Mouse (Mus musculus) cortical plate, adult 2 months (tissue): Measurements from ENCODE around the gene Anapc7. TPM values are rescaled to one million over a fixed set of nuclear protein-coding genes. Genes with fewer than 3 reads are reported as not detected.
"Not testable (repeated sequence)": the region's sequence is repeated elsewhere in the genome, so short reads cannot be mapped to it uniquely, and the experiment has no call there.

Source experiments
- H3K27ac ChIP-seq: fragments of 200-500 bp; 2 replicates; pipeline ENCODE4 v1.5.1; 2012; ENCODE audit warnings: low read length, control low read depth, inconsistent platforms; ENCODE audit not compliant: insufficient read depth
- H3K4me1 ChIP-seq: fragments of 200-500 bp; 2 replicates; pipeline ENCODE4 v1.6.1; 2011; ENCODE audit warnings: low read length; ENCODE audit not compliant: control insufficient read depth, insufficient read depth
- H3K4me3 ChIP-seq: fragments of 200-500 bp; 2 replicates; pipeline ENCODE4 v1.5.1; 2011; ENCODE audit warnings: mild to moderate bottlenecking, low read length, control low read depth; ENCODE audit not compliant: insufficient read depth
- CTCF ChIP-seq: fragments of 200-500 bp; IDR thresholded peaks from 2 replicates; pipeline ENCODE4 v1.5.1; 2011; ENCODE audit warnings: mild to moderate bottlenecking, control low read depth, low read length; ENCODE audit not compliant: insufficient read depth; ENCODE audit errors: extremely low read depth
- POLR2A ChIP-seq: fragments of 200-500 bp; IDR thresholded peaks from 2 replicates; pipeline ENCODE4 v1.6.1; 2011; ENCODE audit warnings: mild to moderate bottlenecking, low read length, control low read depth; ENCODE audit not compliant: insufficient read depth; ENCODE audit errors: extremely low read depth
- polyA plus RNA-seq: library from polyadenylated mRNA; depleted of rRNA; stranded (reverse); fragments of >200 nt; gene quantifications from 2 replicates; pipeline ENCODE4 v1.2.3, GENCODE M21; 2012

Gene Anapc7
- polyA plus RNA-seq, 1 experiment: 34.1 TPM

- TF ChIP-seq POLR2A (no peak), CTCF (no peak)
- H3K4me3 ChIP-seq: no peak overlapping the region
- no peak overlapping the region for H3K27ac ChIP-seq
- peaks cover 8% of the 10 kb centered on the region; the same call in 1 of the 2 replicates for H3K4me1 ChIP-seq
Measured at GRCm38 (mm10) chr5:122403362-122403761, 18.1 kb upstream of the Anapc7 start.

GRCm38 (mm10) chr5:122405537-122405936, 16.0 kb upstream of the Anapc7 start:
- TF ChIP-seq CTCF: no peak
- peaks cover 5% of the 10 kb centered on the region; the same call in 1 of the 2 replicates for H3K4me1 ChIP-seq
- H3K27ac ChIP-seq: no peak overlapping the region
- no peak overlapping the region for H3K4me3 ChIP-seq

DNA sequence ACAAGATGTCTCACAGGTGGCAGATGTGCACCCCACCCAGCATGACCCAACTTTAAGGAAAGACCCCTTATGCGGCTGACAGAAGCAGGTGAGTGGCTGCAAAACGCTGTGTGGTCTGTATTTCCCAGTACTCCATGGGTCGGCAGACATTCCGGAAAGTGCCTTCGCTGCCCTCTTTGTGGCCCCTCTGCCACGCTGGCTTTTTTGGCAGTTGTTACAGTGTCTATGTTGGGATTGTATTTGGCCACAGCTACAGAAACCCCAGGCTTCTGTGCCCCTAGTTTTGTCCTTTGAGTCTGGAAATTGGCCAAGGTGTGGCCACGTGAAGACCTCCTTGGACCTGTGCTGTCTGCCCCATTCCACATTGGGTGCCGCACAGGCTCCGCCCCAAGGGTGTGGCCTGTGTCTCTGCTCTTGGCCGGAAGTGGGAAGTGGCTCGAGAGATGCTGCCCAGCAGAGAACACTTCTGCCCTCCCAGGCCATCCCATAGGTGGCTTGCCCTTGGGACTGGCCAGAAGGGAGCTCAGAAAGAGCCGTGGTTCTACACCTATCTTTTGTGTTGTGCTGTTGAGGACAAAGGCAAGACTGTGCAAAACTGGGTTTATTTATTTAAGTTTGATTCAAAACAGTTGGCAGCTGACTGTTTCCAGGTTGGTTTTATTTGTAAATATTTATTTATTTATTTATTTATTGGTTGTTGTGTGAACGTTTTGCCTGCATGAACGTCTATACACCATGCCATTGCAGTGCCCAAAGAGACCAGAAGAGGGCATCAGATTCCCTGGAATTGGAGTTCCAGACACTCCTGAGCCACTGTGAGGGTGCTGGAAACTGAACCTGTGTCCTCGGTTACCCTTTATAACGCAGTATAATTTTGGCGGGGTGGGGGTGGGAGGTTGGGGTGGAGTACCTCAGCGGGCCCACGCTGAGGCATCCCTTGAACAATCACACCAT, 11.5 kb upstream of the Anapc7 start:
- no peak for TF ChIP-seq POLR2A
- TF ChIP-seq CTCF: no peak
- no peak overlapping the region for H3K4me3 ChIP-seq
- no peaks in the 10 kb centered on the region for H3K4me1 ChIP-seq
- no peak overlapping the region for H3K27ac ChIP-seq

DNA sequence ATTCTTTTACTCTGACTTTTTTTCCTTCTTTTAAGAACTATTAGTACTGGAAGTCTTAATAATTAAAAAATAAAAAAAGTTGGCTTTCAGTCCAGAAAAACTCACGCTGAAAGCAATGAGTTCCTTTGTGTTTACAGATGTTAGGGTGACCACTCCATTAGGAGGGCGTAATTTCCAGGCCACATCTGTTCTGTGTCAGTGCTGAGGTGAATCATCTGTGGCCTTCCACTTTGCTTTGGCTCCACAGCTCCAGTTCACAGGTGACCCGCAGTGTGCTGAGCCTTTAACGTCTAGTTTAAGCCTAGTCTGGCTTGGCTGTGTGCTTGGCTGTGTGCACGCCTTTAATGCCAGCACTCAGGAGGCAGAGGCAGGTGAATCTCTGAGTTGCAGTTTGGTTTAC, 9.6 kb upstream of the Anapc7 start:
- Histone ChIP-seq H3K27ac (no peak overlapping the region), H3K4me3 (no peak overlapping the region), H3K4me1 (no peaks in the 10 kb centered on the region)
- TF ChIP-seq POLR2A (no peak), CTCF (no peak)

DNA sequence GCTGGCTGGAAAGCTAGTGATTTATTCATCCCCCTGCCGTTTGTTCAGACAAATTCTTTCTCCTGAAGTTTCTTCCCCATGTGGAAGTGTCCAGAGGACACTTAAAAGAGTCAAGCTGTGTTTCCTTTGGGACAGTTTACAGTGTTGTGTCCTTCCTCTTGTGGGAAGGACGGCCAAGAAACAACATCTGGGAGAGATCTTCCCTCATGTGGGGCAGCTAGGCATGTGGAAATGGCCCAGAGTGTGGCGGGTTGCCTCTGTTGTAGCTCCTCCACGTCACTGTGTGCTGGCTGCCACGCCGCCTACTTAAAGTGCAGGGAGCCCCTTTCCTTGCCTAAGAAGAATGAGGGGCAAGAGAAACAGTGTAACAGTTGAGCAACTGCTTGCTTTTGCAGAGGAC, 8.7 kb upstream of the Anapc7 start:
- Histone ChIP-seq H3K4me1 (no peaks in the 10 kb centered on the region), H3K4me3 (no peak overlapping the region), H3K27ac (no peak overlapping the region)
- TF ChIP-seq POLR2A (no peak), CTCF (no peak)

GRCm38 (mm10) chr5:122414351-122414750, 7.1 kb upstream of the Anapc7 start:
- no peak overlapping the region for H3K27ac ChIP-seq
- no peak for TF ChIP-seq POLR2A
- TF ChIP-seq CTCF: no peak
- H3K4me1 ChIP-seq: no peaks in the 10 kb centered on the region
- H3K4me3 ChIP-seq: no peak overlapping the region

- Histone ChIP-seq H3K4me1 (no peaks in the 10 kb centered on the region), H3K4me3 (no peak overlapping the region), H3K27ac (no peak overlapping the region)
- no peak for TF ChIP-seq CTCF
- no peak for TF ChIP-seq POLR2A
Measured at GRCm38 (mm10) chr5:122415465-122415864, 6.0 kb upstream of the Anapc7 start.

DNA sequence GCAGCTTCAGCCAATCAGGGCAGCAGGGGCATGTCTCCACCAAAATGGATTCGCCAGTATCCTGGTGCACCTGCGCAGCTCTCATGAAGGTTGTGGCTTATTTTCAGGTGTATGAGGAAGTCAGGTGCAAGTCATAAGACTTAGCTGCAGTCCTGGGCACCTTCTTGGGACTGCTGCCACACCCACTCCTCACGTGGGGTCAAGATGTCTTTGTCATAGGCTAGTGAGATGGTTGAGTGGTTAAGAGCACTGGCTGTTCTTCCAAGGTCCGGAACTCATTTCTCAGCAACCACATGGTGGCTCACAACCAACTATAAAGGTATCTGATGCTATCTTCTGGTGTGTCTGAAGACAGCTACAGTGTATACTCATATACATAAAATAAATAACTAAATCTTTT, 817 bp upstream of the Anapc7 start:
- H3K4me3 ChIP-seq, H3K4me1 ChIP-seq, H3K27ac ChIP-seq: not testable (repeated sequence)

GRCm38 (mm10) chr5:122422071-122422964, 825 bp downstream of the Anapc7 start:
- TF ChIP-seq CTCF: 0 out of 2 replicates have a peak, but pooled peaks have one; percentile 0
- TF ChIP-seq POLR2A: 0 out of 2 replicates have a peak, but pooled peaks have one; percentile 43
- H3K27ac ChIP-seq: 0 out of 2 replicates have a peak overlapping the region, but pooled peaks have one; percentile 26
- peaks cover 2% of the 10 kb centered on the region; the same call in 1 of the 2 replicates for H3K4me1 ChIP-seq
- peak overlapping the region; percentile 70 for H3K4me3 ChIP-seq

DNA sequence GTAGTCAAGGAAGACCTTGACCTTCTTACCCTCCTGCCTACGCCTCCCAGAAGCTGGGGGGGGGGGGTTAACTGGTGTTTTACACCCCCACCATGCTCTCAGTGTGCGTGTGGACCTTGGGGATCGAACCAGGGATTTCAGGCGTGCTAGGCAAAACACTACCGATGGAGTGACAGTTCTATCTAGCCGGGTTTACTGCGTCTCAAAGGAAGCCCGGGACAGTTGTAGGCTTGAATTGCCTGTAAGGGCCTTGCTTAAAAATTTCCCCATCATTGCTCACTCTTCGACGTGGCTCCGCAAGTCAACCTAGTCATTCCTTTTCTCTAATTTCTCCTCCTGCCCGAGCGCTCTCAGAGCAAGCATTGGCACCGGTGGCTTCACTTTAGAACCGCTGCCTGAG, 1.6 kb downstream of the Anapc7 start:
- H3K4me3 ChIP-seq: peak overlapping the region; percentile 70
- TF ChIP-seq CTCF (no peak), POLR2A (no peak)
- no peak overlapping the region for H3K27ac ChIP-seq

More for the DNA sequence above, 1.6 kb downstream of the Anapc7 start:
- H3K4me1 ChIP-seq: peaks cover 2% of the 10 kb centered on the region; the same call in 1 of the 2 replicates
